8 mouse cellular contexts compared by ENCODE assay signal in the genomic region with DNA sequence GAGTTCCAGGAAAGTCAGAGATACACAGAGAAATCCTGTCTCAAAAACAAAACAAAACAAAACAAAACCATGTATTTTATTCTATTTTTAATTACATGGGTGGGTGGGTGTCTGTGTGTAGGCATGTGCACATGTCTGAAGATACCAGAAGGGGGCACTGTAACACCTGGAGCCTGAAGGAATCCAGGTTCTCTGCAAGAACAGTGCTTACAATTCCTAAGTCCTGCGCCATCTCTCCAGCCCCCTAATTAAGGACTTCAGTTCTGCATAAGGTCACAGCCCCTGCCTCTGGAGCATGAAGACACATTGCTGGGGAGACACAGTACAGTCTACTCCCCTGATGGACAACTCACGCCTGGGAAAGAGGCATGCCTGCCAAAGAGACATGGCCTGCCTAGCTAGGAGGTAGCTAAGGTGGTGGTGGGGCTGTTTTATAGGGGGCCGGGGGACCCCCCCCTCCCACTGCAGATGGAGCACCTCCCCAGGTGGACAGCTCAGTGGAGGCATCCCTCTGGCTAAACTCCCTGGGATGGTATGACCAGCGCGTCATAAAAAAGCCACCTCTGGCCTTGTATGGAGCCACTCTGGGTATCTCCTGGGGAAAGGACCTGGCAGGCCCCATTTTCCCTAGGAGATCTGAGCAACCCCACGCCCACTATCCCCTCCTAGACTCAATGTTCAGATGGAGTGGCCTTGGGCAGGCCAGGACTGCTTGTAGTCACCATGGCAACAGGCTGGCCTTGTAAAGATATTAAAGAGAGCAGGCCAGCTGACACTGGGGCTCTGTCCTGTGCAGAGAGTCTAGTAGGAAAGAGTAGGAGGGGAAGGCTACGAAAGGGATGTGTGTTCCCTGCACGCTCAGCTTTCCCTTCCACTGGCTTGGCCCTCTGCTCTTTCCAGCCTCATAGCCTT. TPM values are rescaled to one million over a fixed set of nuclear protein-coding genes. Genes with fewer than 3 reads are reported as not detected.
DNase-seq lines count a peak whose midpoint lies in the region; ATAC-seq and TF ChIP-seq lines count a peak whose summit lies in the region.

No protein-coding gene starts in this region.

- H3K36me3 ChIP-seq in forebrain, postnatal 0 days (ENCODE audit: insufficient read depth): no peaks in the 10 kb centered on the region; the same call in 1 of the 2 replicates
- no peaks in the 10 kb centered on the region for H3K36me3 ChIP-seq in limb, embryonic 11.5 days (ENCODE audit: control insufficient read depth, insufficient read depth, low read length)
- H3K36me3 ChIP-seq in midbrain, embryonic 14.5 days (ENCODE audit: control insufficient read depth, insufficient read depth, low read length): peaks cover 7% of the 10 kb centered on the region

- H3K4me3 ChIP-seq in bone marrow, adult 2 months (replicated peaks; ENCODE audit: control insufficient read depth, low read depth, low read length): no peak overlapping the region
- no peak overlapping the region for H3K4me3 ChIP-seq in forebrain, postnatal 0 days (ENCODE audit: low read depth, low read length)
- no peak overlapping the region for H3K4me3 ChIP-seq in limb, embryonic 11.5 days (ENCODE audit: low read depth, low read length)
- H3K4me3 ChIP-seq in midbrain, embryonic 14.5 days (replicated peaks; ENCODE audit: low read depth, low read length): no peak overlapping the region

- peak; percentile 81 for ATAC-seq in forebrain, postnatal 0 days
- ATAC-seq in limb, embryonic 11.5 days (ENCODE audit: insufficient number of reproducible peaks, low FRiP score, low TSS enrichment, low read depth): peak; percentile 24
- peak; percentile 59; the same call in 1 of the 2 replicates for ATAC-seq in midbrain, embryonic 14.5 days (ENCODE audit: low FRiP score, low TSS enrichment)

- H3K27me3 ChIP-seq in forebrain, postnatal 0 days (ENCODE audit: insufficient read depth, low read length): no peaks in the 10 kb centered on the region
- no peaks in the 10 kb centered on the region for H3K27me3 ChIP-seq in limb, embryonic 11.5 days (ENCODE audit: control insufficient read depth, insufficient read depth, low read length)
- H3K27me3 ChIP-seq in midbrain, embryonic 14.5 days (ENCODE audit: control insufficient read depth, insufficient read depth, low read length): no peaks in the 10 kb centered on the region

- H3K4me1 ChIP-seq in bone marrow, adult 2 months (ENCODE audit: control insufficient read depth, insufficient read depth, low read length): peaks cover 4% of the 10 kb centered on the region
- no peaks in the 10 kb centered on the region for H3K4me1 ChIP-seq in forebrain, postnatal 0 days (ENCODE audit: insufficient read depth)
- H3K4me1 ChIP-seq in limb, embryonic 11.5 days (ENCODE audit: control insufficient read depth, insufficient read depth, low read length): peaks cover 20% of the 10 kb centered on the region
- H3K4me1 ChIP-seq in midbrain, embryonic 14.5 days (ENCODE audit: control insufficient read depth, insufficient read depth, low read length): peaks cover 13% of the 10 kb centered on the region

- H3K4me2 ChIP-seq in forebrain, postnatal 0 days (ENCODE audit: low read depth): no peak overlapping the region
- no peak overlapping the region for H3K4me2 ChIP-seq in limb, embryonic 11.5 days (ENCODE audit: low read depth, severe bottlenecking)
- no peak overlapping the region for H3K4me2 ChIP-seq in midbrain, embryonic 14.5 days (ENCODE audit: low read length)

- TF ChIP-seq CTCF in bone marrow, adult 2 months (IDR thresholded peaks at IDR 0.05; ENCODE audit: control insufficient read depth, insufficient read depth, low read length): peak; percentile 43; the same call in 1 of the 2 replicates
- peak; percentile 67 for TF ChIP-seq CTCF in forebrain, postnatal 0 days (IDR thresholded peaks at IDR 0.05; ENCODE audit: low read depth)

- DNase-seq in cerebellum, postnatal 10 days: peak; percentile 62 to 81
- no peak for DNase-seq in cerebellum, postnatal 36 days
- DNase-seq in 416B (ENCODE audit: low read depth): peak; percentile 78
- peak; percentile 32 for DNase-seq in forebrain, postnatal 0 days
- DNase-seq in limb, embryonic 11.5 days (ENCODE audit: low spot score): peak; percentile 60
- peak; percentile 64 for DNase-seq in midbrain, embryonic 14.5 days
- no peak for DNase-seq in urinary bladder, postnatal 25 days (ENCODE audit: low spot score)

- WGBS in bone marrow, adult 2 months: 82% methylated on average over 8 of the region's 8 CpGs
- 57% methylated on average over 8 of the region's 8 CpGs for WGBS in forebrain, postnatal 0 days
- whole genome bisulfite sequencing in limb, embryonic 11.5 days: 70% methylated on average over 8 of the region's 8 CpGs
- WGBS in midbrain, embryonic 14.5 days: 55% methylated on average over 8 of the region's 8 CpGs

- no peak overlapping the region for H3K9ac ChIP-seq in forebrain, postnatal 0 days
- peak overlapping the region; percentile 27; the same call in 1 of the 2 replicates for H3K9ac ChIP-seq in limb, embryonic 11.5 days (ENCODE audit: low read length)
- H3K9ac ChIP-seq in midbrain, embryonic 14.5 days (replicated peaks; ENCODE audit: low read length): no peak overlapping the region

- no peak for TF ChIP-seq POLR2A in bone marrow, adult 2 months (IDR thresholded peaks at IDR 0.05; ENCODE audit: borderline replicate concordance, control insufficient read depth, low read depth, low read length)

- H3K27ac ChIP-seq in bone marrow, adult 2 months (ENCODE audit: control insufficient read depth, insufficient read depth, low read depth, low read length, poor library complexity): no peak overlapping the region
- peak overlapping the region; percentile 24; the same call in 1 of the 2 replicates for H3K27ac ChIP-seq in forebrain, postnatal 0 days (ENCODE audit: low read depth, low read length)
- no peak overlapping the region for H3K27ac ChIP-seq in limb, embryonic 11.5 days (replicated peaks; ENCODE audit: low read depth, low read length)
- peak overlapping the region; percentile 55 for H3K27ac ChIP-seq in midbrain, embryonic 14.5 days (replicated peaks; ENCODE audit: low read depth, low read length)

- H3K9me3 ChIP-seq in forebrain, postnatal 0 days (ENCODE audit: low read length): no peaks in the 10 kb centered on the region
- no peaks in the 10 kb centered on the region for H3K9me3 ChIP-seq in limb, embryonic 11.5 days (ENCODE audit: control insufficient read depth, low read length)
- H3K9me3 ChIP-seq in midbrain, embryonic 14.5 days (ENCODE audit: control insufficient read depth, low read length): no peaks in the 10 kb centered on the region

RNA-seq across cellular contexts. Expression of a gene that starts 23.6 kb away (rescaled TPM):
- 5.0 and 6.1 TPM in 2 replicates for polyA plus RNA-seq in bone marrow, adult 2 months (2011; ENCODE audit: insufficient read depth, insufficient read length, low replicate concordance, missing spikeins)
- total RNA-seq in forebrain, postnatal 0 days (2014; rRNA removed): 41.2 and 51.7 TPM in 2 replicates
- polyA plus RNA-seq in forebrain, postnatal 0 days (2015; fragmentation: Nextera tagmentation; extraction: Ambion mirVana): 43.8 and 52.9 TPM in 2 replicates
- polyA plus RNA-seq in limb, embryonic 11.5 days (2014; fragmentation: Nextera tagmentation; extraction: Ambion mirVana): 16.6 and 19.8 TPM in 2 replicates
- 43.9 and 51.7 TPM in 2 replicates for polyA plus RNA-seq in midbrain, embryonic 14.5 days (2014; fragmentation: Nextera tagmentation; extraction: Ambion mirVana)

RNA-seq across cellular contexts. Expression of a gene that starts 42.4 kb away (rescaled TPM):
- polyA plus RNA-seq in bone marrow, adult 2 months (2011; ENCODE audit: insufficient read depth, insufficient read length, low replicate concordance, missing spikeins): 19.6 TPM in 1 of 2 replicates, not detected in the other
- total RNA-seq in forebrain, postnatal 0 days (2014; rRNA removed): 0.81 TPM in 1 of 2 replicates, not detected in the other
- polyA plus RNA-seq in forebrain, postnatal 0 days (2015; fragmentation: Nextera tagmentation; extraction: Ambion mirVana): 0.05 and 0.29 TPM in 2 replicates
- 0.43 and 0.50 TPM in 2 replicates for polyA plus RNA-seq in limb, embryonic 11.5 days (2014; fragmentation: Nextera tagmentation; extraction: Ambion mirVana)
- 0.47 TPM in 1 of 2 replicates, not detected in the other for polyA plus RNA-seq in midbrain, embryonic 14.5 days (2014; fragmentation: Nextera tagmentation; extraction: Ambion mirVana)

Comparison
In these comparisons a context has a peak if more than half of its experiments do, and no peak if none do; other contexts are left out.
1. DNase-seq: peak in cerebellum, postnatal 10 days (2 of 2), 416B (single experiment), forebrain, postnatal 0 days (single experiment), limb, embryonic 11.5 days (single experiment) and midbrain, embryonic 14.5 days (single experiment); none in cerebellum, postnatal 36 days (0 of 2) and urinary bladder, postnatal 25 days (single experiment).
2. H3K27ac ChIP-seq: peak in forebrain, postnatal 0 days (single experiment) and midbrain, embryonic 14.5 days (single experiment); none in bone marrow, adult 2 months (single experiment) and limb, embryonic 11.5 days (single experiment).
3. ATAC-seq: peak in every context shown above with its lines; median percentile 81 in forebrain, postnatal 0 days; 59 in midbrain, embryonic 14.5 days; 24 in limb, embryonic 11.5 days.